Mouse (Mus musculus) liver, embryonic 16.5 days (tissue): ENCODE measurements around the gene Adra2c. TPM values are rescaled to one million over a fixed set of nuclear protein-coding genes. Genes with fewer than 3 reads are reported as not detected.

Source experiments
- ATAC-seq: fragments of 200-750 bp; cut with Nextera tagmentation; 2 replicates; pipeline ENCODE4 v1.8.0; 2017; ENCODE audit warnings: low read depth, mild to moderate bottlenecking, moderate number of reproducible peaks, moderate library complexity
- H3K27ac ChIP-seq: fragments of 300-500 bp; sonication (generic); 2 replicates; pipeline ENCODE4 v1.5.1; 2014; ENCODE audit warnings: mild to moderate bottlenecking, low read length
- H3K27me3 ChIP-seq: fragments of 300-500 bp; sonication (generic); 2 replicates; pipeline ENCODE4 v1.6.1; 2014; ENCODE audit warnings: low read depth, low read length, mixed read lengths; ENCODE audit not compliant: control insufficient read depth, insufficient read depth
- H3K36me3 ChIP-seq: fragments of 300-500 bp; sonication (generic); 2 replicates; pipeline ENCODE4 v1.6.1; 2014; ENCODE audit warnings: mild to moderate bottlenecking; ENCODE audit not compliant: control insufficient read depth, insufficient read depth
- H3K4me1 ChIP-seq: fragments of 300-500 bp; sonication (generic); 2 replicates; pipeline ENCODE4 v1.6.1; 2014; ENCODE audit warnings: low read depth, low read length, mixed read lengths; ENCODE audit not compliant: control insufficient read depth
- H3K4me2 ChIP-seq: fragments of 300-500 bp; sonication (generic); 2 replicates; pipeline ENCODE4 v1.6.1; 2014; ENCODE audit warnings: low read depth, low read length, mixed read lengths
- H3K4me3 ChIP-seq: fragments of 300-500 bp; sonication (generic); 2 replicates; pipeline ENCODE4 v1.5.1; 2014; ENCODE audit warnings: low read depth, mild to moderate bottlenecking, low read length
- H3K9ac ChIP-seq: fragments of 300-500 bp; sonication (generic); 2 replicates; pipeline ENCODE4 v1.6.1; 2014; ENCODE audit warnings: low read depth, low read length
- H3K9me3 ChIP-seq: fragments of 300-500 bp; sonication (generic); replicated peaks from 2 replicates; pipeline ENCODE4 v1.6.1; 2016; ENCODE audit warnings: low read length; ENCODE audit not compliant: control insufficient read depth
- WGBS: fragments of 180-500 bp; shearing (Covaris S2); extraction: QIAGEN DNeasy Blood & Tissue Kit; methylation state at CpG from one replicate; pipeline ENCODE4 v1.1.7; 2014; ENCODE audit not compliant: insufficient replicate concordance; 5-methylcytosine and 5-hydroxymethylcytosine counted together
- polyA plus RNA-seq: library from polyadenylated mRNA; unstranded; fragments of >200 nt; fragmentation: Nextera tagmentation; extraction: Ambion mirVana; gene quantifications from 2 replicates; pipeline ENCODE4 v1.2.1, GENCODE M21; 2015

Gene Adra2c
- polyA plus RNA-seq, 1 experiment from 2014 or later: not detected

GRCm38 (mm10) chr5:35267486-35267885, 10.6 kb upstream of the Adra2c start:
- H3K9ac ChIP-seq: no peak overlapping the region
- H3K27me3 ChIP-seq: no peaks in the 10 kb centered on the region; the same call in 1 of the 2 replicates
- WGBS: 46% methylated on average over 7 of the region's 7 CpGs
- no peaks in the 10 kb centered on the region for H3K9me3 ChIP-seq
- H3K4me2 ChIP-seq: no peak overlapping the region
- H3K36me3 ChIP-seq: no peaks in the 10 kb centered on the region
- H3K4me1 ChIP-seq: no peaks in the 10 kb centered on the region
- no peak overlapping the region for H3K4me3 ChIP-seq
- ATAC-seq: no peak
- no peak overlapping the region for H3K27ac ChIP-seq

DNA sequence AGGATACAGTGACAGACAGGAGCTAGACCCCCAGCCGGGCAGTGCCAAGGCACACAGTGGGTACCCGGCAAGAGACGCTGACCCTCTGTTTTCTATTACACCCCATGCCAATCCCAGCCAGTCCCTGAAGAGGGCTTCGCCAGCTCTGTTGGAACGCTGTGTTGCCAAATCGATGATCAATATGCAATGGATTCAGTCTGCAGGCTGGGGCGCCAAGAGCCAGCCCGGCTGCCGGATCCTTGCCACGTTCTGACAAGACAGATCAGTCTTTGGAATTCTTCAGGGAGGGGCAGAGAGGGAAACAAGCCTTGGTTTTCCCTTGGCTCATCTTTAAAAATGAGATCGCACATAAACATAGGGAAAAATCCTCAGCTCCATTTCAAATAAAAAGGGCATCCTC, 2.8 kb upstream of the Adra2c start:
- no peak for ATAC-seq
- H3K27me3 ChIP-seq: peaks cover 45% of the 10 kb centered on the region
- WGBS: 56% methylated on average over 11 of the region's 11 CpGs
- no peaks in the 10 kb centered on the region for H3K4me1 ChIP-seq
- H3K36me3 ChIP-seq: no peaks in the 10 kb centered on the region
- H3K4me2 ChIP-seq: no peak overlapping the region
- no peaks in the 10 kb centered on the region for H3K9me3 ChIP-seq
- no peak overlapping the region for H3K4me3 ChIP-seq
- no peak overlapping the region for H3K27ac ChIP-seq
- H3K9ac ChIP-seq: no peak overlapping the region

DNA sequence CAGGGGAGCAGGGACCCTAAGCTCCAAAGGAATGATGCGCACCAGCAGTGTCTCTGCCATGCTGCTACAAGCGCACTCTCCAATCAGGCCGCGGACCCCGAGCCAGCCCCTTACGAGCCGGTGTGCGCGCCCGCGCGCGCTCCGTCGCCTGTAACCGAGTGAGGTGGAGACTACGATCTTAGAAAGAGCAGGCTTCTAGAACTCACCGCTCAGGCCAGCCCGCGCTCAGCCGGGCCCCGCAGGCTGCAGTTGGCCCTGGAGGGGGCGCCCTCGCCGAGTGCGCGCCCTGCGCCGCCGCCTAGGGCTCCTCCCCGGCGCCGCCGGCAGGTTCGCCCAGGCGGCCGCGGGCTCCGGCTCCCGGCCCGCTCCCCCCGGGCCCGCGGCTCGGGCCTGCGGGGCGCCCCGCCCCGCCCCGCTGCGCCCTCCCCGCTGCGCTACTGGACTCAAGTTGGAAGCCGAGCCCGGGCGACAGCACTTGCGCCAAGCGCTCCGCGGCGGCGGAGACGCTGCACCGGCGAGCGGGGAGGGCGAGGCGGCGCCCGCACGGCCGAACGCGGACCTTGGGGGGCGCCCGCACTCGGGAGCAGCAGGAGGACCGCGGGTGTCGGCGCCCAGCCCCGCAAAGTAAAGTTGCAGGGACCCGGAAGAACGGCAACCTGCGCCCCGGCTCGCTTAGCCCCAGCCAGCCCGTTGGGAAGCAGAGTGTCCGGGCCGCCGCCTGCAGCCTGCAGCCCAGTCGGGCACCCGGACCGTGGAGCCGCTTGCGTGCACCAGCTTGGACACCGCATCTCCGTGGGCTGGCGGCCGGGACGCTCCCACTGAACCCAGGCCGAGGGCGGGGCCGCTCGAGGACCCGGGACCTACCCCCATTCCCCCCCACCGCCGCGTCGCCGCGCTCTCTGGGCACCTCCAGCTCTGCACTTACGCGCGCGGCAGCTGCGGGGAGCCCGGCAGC, 899 bp downstream of the Adra2c start:
- Histone ChIP-seq H3K9me3 (no peaks in the 10 kb centered on the region), H3K36me3 (no peaks in the 10 kb centered on the region), H3K4me3 (peak overlapping the region; percentile 12; the same call in 1 of the 2 replicates), H3K4me2 (peak overlapping the region; percentile 17), H3K9ac (no peak overlapping the region), H3K27ac (no peak overlapping the region), H3K27me3 (peaks cover 66% of the 10 kb centered on the region), H3K4me1 (no peaks in the 10 kb centered on the region)
- WGBS: 1% methylated on average over 114 of the region's 118 CpGs
- no peak for ATAC-seq

- H3K9ac ChIP-seq: no peak overlapping the region
- H3K4me2 ChIP-seq: no peak overlapping the region
- no peak overlapping the region for H3K4me3 ChIP-seq
- H3K4me1 ChIP-seq: no peaks in the 10 kb centered on the region
- no peaks in the 10 kb centered on the region for H3K9me3 ChIP-seq
- ATAC-seq: no peak
- no peaks in the 10 kb centered on the region for H3K36me3 ChIP-seq
- no peak overlapping the region for H3K27ac ChIP-seq
- peaks cover 66% of the 10 kb centered on the region for H3K27me3 ChIP-seq
- under 1% methylated on average over 45 of the region's 49 CpGs for WGBS
Measured at GRCm38 (mm10) chr5:35279696-35280001, 1.5 kb downstream of the Adra2c start.

GRCm38 (mm10) chr5:35280002-35280782, 2.1 kb downstream of the Adra2c start:
- WGBS: 7% methylated on average over 75 of the region's 75 CpGs

DNA sequence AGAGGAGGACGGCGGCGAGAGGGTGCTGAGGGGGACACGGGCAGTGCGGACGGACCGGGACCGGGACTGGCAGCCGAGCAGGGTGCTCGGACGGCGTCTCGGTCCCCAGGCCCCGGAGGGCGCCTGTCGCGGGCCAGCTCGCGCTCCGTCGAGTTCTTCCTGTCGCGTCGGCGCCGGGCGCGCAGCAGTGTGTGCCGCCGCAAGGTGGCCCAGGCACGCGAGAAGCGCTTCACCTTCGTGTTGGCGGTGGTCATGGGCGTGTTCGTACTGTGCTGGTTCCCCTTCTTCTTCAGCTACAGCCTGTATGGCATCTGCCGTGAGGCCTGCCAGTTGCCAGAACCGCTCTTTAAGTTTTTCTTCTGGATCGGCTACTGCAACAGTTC, 2.7 kb downstream of the Adra2c start:
- ATAC-seq: no peak
- Histone ChIP-seq H3K9me3 (no peaks in the 10 kb centered on the region), H3K4me1 (no peaks in the 10 kb centered on the region), H3K4me3 (no peak overlapping the region), H3K27me3 (peaks cover 66% of the 10 kb centered on the region), H3K36me3 (no peaks in the 10 kb centered on the region), H3K4me2 (no peak overlapping the region), H3K27ac (no peak overlapping the region), H3K9ac (no peak overlapping the region)
- WGBS: 5% methylated on average over 40 of the region's 40 CpGs

More at GRCm38 (mm10) chr5:35280002-35280782, 2.1 kb downstream of the Adra2c start:
- H3K4me2 ChIP-seq: no peak overlapping the region
- ATAC-seq: no peak
- no peaks in the 10 kb centered on the region for H3K36me3 ChIP-seq
- H3K9ac ChIP-seq: no peak overlapping the region
- H3K4me1 ChIP-seq: no peaks in the 10 kb centered on the region
- H3K4me3 ChIP-seq: no peak overlapping the region
- H3K27ac ChIP-seq: no peak overlapping the region
- peaks cover 66% of the 10 kb centered on the region for H3K27me3 ChIP-seq
- no peaks in the 10 kb centered on the region for H3K9me3 ChIP-seq

DNA sequence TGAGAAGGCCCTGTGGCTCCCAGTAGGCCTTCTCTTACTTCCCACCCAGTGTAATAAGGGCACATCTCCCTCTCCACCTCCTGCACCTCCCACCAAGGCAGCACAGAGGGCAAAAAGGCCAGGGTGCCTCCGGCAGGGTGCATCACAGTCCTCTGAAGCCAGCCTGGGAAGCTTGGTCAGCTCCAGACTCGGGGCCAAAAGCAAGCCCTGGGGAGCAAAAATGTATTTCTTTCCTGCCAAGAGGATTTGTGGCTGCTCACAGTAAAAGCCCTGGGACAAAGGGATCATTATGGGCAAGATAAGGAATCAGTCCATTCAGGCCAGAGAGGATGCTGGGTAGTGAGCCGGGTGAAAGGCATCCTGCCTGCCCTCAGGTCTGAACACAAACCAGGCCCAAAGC, 7.2 kb downstream of the Adra2c start:
- peaks cover 22% of the 10 kb centered on the region for H3K27me3 ChIP-seq

DNA sequence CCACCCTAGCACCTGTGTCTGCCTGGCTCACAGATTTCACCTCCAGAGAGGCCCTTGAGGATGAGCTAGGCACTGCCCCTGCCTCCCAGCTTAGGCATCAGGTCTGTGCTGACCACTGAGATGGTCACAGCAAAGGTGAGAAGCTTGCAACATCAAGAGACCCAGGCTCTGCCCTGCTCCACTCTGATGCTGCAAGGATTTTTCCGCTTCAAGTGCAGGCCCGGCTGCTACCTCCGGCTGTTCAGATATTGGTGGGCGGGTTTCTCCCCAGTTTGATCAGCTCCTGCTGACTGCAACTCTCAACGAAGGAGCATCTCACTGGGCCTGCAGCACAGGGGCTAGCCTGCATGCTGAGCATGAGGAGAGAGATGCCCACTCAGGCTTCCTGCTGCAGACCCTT, 8.1 kb downstream of the Adra2c start:
- H3K27me3 ChIP-seq: peaks cover 12% of the 10 kb centered on the region
- no peak overlapping the region for H3K4me3 ChIP-seq
- ATAC-seq: no peak
- no peak overlapping the region for H3K27ac ChIP-seq
- H3K36me3 ChIP-seq: no peaks in the 10 kb centered on the region
- no peak overlapping the region for H3K4me2 ChIP-seq
- H3K9ac ChIP-seq: no peak overlapping the region
- no peaks in the 10 kb centered on the region for H3K4me1 ChIP-seq
- no peaks in the 10 kb centered on the region for H3K9me3 ChIP-seq
- WGBS: 48% methylated on average over 5 of the region's 5 CpGs

More for the DNA sequence above, 7.2 kb downstream of the Adra2c start:
- Histone ChIP-seq H3K36me3 (no peaks in the 10 kb centered on the region), H3K9me3 (no peaks in the 10 kb centered on the region), H3K27ac (no peak overlapping the region), H3K4me1 (no peaks in the 10 kb centered on the region), H3K4me2 (no peak overlapping the region), H3K4me3 (no peak overlapping the region), H3K9ac (no peak overlapping the region)
- WGBS: 33% methylated on average over 3 of the region's 3 CpGs
- ATAC-seq: no peak

DNA sequence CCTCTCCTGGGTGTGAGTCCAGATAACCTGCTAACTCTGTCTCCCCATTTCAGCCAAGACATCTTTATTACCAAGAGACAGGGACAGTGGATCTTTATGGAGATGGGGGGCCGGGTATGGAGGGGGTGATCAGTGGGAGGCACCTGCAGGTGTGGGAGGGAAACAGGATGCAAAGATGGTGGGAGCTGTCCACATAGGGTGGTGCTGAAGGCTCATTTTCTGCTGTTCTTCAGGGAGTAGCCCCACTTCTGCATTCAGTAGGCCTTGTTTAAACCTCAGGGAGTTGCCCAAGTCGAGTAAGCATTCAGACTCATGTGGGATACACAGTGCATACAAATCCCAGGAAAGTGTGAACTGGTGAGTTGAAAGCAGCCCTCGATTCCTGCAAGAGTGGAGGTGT, 21.5 kb downstream of the Adra2c start:
- Histone ChIP-seq H3K4me1 (no peaks in the 10 kb centered on the region), H3K36me3 (no peaks in the 10 kb centered on the region), H3K27me3 (no peaks in the 10 kb centered on the region), H3K9me3 (no peaks in the 10 kb centered on the region), H3K9ac (no peak overlapping the region), H3K4me3 (no peak overlapping the region), H3K27ac (no peak overlapping the region), H3K4me2 (no peak overlapping the region)
- no peak for ATAC-seq
- 11% methylated on average over 3 of the region's 3 CpGs for WGBS
